Mouse (Mus musculus) embryonic facial prominence, embryonic 14.5 days (tissue): ENCODE measurements around the gene Zdhhc14. TPM values are rescaled to one million over a fixed set of nuclear protein-coding genes. Genes with fewer than 3 reads are reported as not detected.

ENCODE experiments used
- ATAC-seq: fragments of 200-750 bp; cut with Nextera tagmentation; 2 replicates; pipeline ENCODE4 v1.8.0; 2017; ENCODE audit warnings: low read depth, moderate number of reproducible peaks, moderate TSS enrichment
- DNase-seq: peaks from one replicate; pipeline ENCODE4 v3.0.0-alpha.2; 2015; ENCODE audit warnings: low spot score
- H3K27ac ChIP-seq: fragments of 300-500 bp; sonication (generic); replicated peaks from 2 replicates; pipeline ENCODE4 v1.5.1; 2014; ENCODE audit warnings: low read depth, mild to moderate bottlenecking, low read length, moderate library complexity
- H3K27me3 ChIP-seq: fragments of 300-500 bp; sonication (generic); replicated peaks from 2 replicates; pipeline ENCODE4 v1.6.1; 2014; ENCODE audit warnings: low read length; ENCODE audit not compliant: control insufficient read depth, insufficient read depth
- H3K36me3 ChIP-seq: fragments of 300-500 bp; sonication (generic); 2 replicates; pipeline ENCODE4 v1.6.1; 2014; ENCODE audit warnings: low read length, mixed read lengths; ENCODE audit not compliant: control insufficient read depth, insufficient read depth
- H3K4me1 ChIP-seq: fragments of 300-500 bp; sonication (generic); 2 replicates; pipeline ENCODE4 v1.6.1; 2014; ENCODE audit warnings: antibody characterized with exemption, low read length; ENCODE audit not compliant: control insufficient read depth, insufficient read depth
- H3K4me2 ChIP-seq: fragments of 300-500 bp; sonication (generic); 2 replicates; pipeline ENCODE4 v1.6.1; 2014; ENCODE audit warnings: low read depth, mild to moderate bottlenecking, low read length, moderate library complexity, mixed read lengths
- H3K4me3 ChIP-seq: fragments of 300-500 bp; sonication (generic); 2 replicates; pipeline ENCODE4 v1.5.1; 2014; ENCODE audit warnings: low read depth, mild to moderate bottlenecking, low read length
- H3K9ac ChIP-seq: fragments of 300-500 bp; sonication (generic); 2 replicates; pipeline ENCODE4 v1.6.1; 2014; ENCODE audit warnings: low read depth, mild to moderate bottlenecking, low read length, moderate library complexity, mixed read lengths
- H3K9me3 ChIP-seq: fragments of 300-500 bp; sonication (generic); 2 replicates; pipeline ENCODE4 v1.6.1; 2016; ENCODE audit warnings: low read length; ENCODE audit not compliant: control insufficient read depth
- WGBS: fragments of 180-500 bp; shearing (Covaris S2); extraction: QIAGEN DNeasy Blood & Tissue Kit; methylation state at CpG from one replicate; pipeline ENCODE4 v1.1.7; 2014; 5-methylcytosine and 5-hydroxymethylcytosine counted together
- polyA plus RNA-seq: library from polyadenylated mRNA; unstranded; fragments of >200 nt; fragmentation: Nextera tagmentation; extraction: Ambion mirVana; gene quantifications from 2 replicates; pipeline ENCODE4 v1.2.1, GENCODE M21; 2014

Zdhhc14 gene
- polyA plus RNA-seq, 1 experiment from 2014 or later = 4.6 TPM

DNA sequence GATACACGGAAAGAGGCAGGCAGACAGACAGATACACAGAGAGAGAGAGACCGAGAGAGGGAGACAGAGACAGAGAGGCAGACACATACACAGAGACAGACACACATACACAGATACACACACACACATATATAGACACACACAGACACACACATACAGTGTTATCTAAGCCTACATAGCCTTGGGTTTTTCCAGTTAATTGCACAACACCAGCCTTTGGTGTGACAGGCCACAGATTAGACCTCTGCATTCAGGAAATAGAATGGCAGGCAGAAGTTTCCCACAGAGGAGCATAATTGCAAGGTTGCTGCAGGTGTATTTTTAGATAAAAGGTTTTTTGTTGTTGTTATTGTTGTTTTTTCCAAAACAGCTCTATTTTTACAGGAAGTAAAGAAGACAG, 195.9 kb downstream of the Zdhhc14 start:
- ATAC-seq (no peak), DNase-seq (no peak)
- no peak overlapping the region for H3K27ac ChIP-seq
- H3K36me3 ChIP-seq = no peaks in the 10 kb centered on the region
- no peak overlapping the region for H3K4me3 ChIP-seq
- H3K9ac ChIP-seq = no peak overlapping the region
- H3K4me2 ChIP-seq = no peak overlapping the region
- WGBS = 80% methylated on average over 2 of the region's 2 CpGs
- H3K9me3 ChIP-seq = no peaks in the 10 kb centered on the region
- peaks cover 3% of the 10 kb centered on the region for H3K4me1 ChIP-seq
- no peaks in the 10 kb centered on the region for H3K27me3 ChIP-seq

DNA sequence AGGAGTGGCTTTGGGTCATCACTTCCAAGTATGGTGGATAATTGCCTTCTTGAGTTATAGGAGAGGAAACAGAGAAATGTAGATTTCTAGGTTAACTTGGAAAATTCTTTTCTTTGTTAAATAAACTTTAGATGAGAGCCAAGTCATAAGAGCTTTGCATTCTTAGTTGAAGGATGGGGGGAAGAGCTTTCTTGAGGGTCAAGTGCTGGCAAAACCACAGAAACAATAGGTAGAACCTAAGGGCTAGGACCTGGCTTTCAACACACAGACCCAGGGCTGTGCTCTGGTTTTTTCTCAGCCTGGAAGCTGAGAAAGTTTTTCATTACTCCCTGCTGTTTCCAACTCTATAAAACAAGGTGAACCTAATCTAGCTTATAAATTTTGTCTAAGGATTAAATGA, 196.3 kb downstream of the Zdhhc14 start:
- no peak overlapping the region for H3K27ac ChIP-seq
- peaks cover 6% of the 10 kb centered on the region for H3K4me1 ChIP-seq
- ATAC-seq = no peak
- no peaks in the 10 kb centered on the region for H3K36me3 ChIP-seq
- H3K4me3 ChIP-seq = no peak overlapping the region
- no peaks in the 10 kb centered on the region for H3K27me3 ChIP-seq
- no peaks in the 10 kb centered on the region for H3K9me3 ChIP-seq
- H3K9ac ChIP-seq = no peak overlapping the region
- DNase-seq = no peak
- no peak overlapping the region for H3K4me2 ChIP-seq

DNA sequence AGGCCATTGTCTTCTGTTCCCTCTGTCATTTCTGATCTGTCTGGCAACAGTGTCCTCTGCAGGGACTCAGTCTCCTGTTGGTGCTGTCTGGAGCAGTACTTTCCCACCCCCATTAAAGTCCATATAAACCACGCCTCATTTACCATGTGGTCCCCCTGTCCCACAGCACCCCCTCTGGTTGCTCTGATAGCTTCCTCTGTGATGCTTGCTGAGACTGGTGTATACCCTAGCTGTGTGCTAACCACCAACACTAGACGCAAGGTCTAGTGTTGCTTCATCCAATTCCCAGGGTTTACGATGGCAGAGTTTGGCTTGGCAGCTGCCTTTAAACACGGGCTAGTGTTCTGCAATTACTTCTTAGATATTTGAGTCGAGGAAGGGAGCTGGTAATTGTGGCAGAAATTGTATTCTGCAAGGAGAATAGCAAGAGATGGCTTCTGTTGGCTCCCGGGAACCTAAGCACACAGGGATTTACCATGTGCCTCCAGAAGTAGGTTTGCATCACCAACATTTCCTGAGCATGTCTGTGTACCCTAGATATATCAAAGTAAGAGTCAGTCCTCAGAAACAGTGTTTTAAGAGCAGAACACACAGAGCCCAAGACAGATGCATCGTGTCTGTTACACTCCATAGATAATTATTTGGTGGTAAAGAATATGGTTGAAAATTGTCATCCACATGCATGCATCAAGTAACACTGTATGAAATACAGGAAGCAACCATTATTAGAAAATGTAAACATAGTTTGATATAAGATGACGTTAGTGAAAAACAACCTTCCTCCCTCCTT, 198.6 kb downstream of the Zdhhc14 start:
- Histone ChIP-seq H3K27ac (no peak overlapping the region), H3K4me2 (no peak overlapping the region), H3K27me3 (no peaks in the 10 kb centered on the region), H3K9ac (no peak overlapping the region), H3K36me3 (no peaks in the 10 kb centered on the region), H3K4me1 (peaks cover 6% of the 10 kb centered on the region), H3K4me3 (no peak overlapping the region), H3K9me3 (no peaks in the 10 kb centered on the region)
- 80% methylated on average over 8 of the region's 8 CpGs for WGBS
- no peak for ATAC-seq
- DNase-seq = no peak

DNA sequence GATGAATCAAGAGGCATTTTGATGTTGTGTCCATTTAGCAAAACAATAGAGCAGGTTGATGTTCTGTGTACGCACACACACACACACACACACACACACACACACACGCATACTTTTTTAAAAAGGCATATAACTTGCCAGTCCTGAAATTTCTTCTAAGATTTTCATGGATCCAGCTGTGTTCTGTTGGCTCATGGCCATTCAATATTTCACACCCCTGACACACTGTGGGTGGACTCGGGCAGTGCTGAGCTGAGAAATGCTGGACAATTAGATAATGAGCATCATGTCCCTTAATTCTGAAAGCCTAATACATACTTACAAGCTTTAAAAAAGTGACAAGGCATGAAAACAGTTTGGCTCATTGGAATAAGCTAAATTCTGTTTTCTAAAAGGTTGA, 200.3 kb downstream of the Zdhhc14 start:
- Histone ChIP-seq H3K27me3 (no peaks in the 10 kb centered on the region), H3K36me3 (no peaks in the 10 kb centered on the region), H3K27ac (0 out of 2 replicates have a peak overlapping the region, but pooled peaks have one; percentile 13), H3K4me1 (peaks cover 6% of the 10 kb centered on the region), H3K9ac (no peak overlapping the region), H3K4me2 (no peak overlapping the region), H3K9me3 (no peaks in the 10 kb centered on the region), H3K4me3 (no peak overlapping the region)
- DNase-seq = no peak
- ATAC-seq = no peak
- WGBS = 74% methylated on average over 3 of the region's 3 CpGs

DNA sequence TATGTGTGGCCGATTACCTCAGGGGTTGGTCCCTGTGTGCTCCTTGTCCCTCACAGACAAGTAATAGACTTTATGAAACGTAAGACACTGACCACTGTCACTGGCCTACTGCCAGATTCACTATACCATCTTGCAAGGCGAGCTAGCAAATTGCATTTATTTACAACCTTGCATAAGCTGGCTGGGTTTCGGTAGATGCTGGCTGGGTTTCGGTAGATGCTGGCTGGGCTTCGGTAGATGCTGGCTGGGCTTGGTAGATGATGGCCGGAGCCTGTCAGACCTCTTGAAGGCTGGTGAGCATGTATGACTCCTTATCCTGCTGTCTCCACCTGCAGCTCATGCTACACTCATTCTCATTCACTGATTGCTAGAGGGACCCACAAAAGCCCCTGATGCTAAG, 200.9 kb downstream of the Zdhhc14 start:
- 61% methylated on average over 7 of the region's 7 CpGs for WGBS
- ATAC-seq (no peak), DNase-seq (peak; percentile 50)

DNA sequence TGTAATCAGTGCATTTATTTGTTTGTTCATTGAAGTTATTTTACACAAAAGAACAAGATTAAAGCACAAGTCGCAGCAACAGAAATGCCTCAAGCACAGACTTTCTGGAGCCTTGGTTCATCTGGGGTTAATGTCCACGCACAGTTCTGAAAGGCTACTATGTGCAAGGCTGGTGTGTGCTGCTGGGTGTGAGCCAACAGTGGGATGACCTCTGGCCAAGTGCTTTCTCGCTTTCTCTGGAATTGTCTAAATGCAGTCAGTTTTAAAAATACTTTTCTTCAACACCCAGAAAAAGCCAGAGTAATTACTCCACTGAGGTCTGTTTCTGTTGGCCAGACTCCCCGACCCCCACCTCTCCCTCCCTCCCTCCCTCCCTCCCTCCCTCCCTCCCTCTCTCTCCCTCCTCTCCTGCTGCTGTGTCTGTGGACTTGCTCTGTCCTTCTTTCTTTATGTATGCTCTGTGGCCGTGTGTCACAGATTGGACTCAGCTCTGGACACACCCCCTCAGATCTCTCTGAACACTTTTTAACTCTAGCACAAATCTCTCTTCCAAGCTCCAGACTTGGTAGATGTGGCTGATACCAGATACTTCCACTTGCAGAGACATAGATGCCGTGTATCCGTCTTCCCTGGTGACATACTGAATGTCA, 206.2 kb downstream of the Zdhhc14 start:
- Histone ChIP-seq H3K9me3 (no peaks in the 10 kb centered on the region), H3K4me3 (no peak overlapping the region), H3K4me2 (no peak overlapping the region), H3K9ac (no peak overlapping the region), H3K4me1 (peaks cover 10% of the 10 kb centered on the region), H3K36me3 (no peaks in the 10 kb centered on the region), H3K27ac (no peak overlapping the region), H3K27me3 (no peaks in the 10 kb centered on the region)
- peak; percentile 27 for DNase-seq
- WGBS = 48% methylated on average over 7 of the region's 7 CpGs
- ATAC-seq = no peak

More for the DNA sequence above, 200.9 kb downstream of the Zdhhc14 start:
- no peaks in the 10 kb centered on the region for H3K36me3 ChIP-seq
- no peaks in the 10 kb centered on the region for H3K27me3 ChIP-seq
- H3K9ac ChIP-seq = no peak overlapping the region
- 0 out of 2 replicates have a peak overlapping the region, but pooled peaks have one; percentile 13 for H3K27ac ChIP-seq
- no peak overlapping the region for H3K4me2 ChIP-seq
- peaks cover 8% of the 10 kb centered on the region for H3K4me1 ChIP-seq
- H3K4me3 ChIP-seq = no peak overlapping the region
- no peaks in the 10 kb centered on the region for H3K9me3 ChIP-seq

DNA sequence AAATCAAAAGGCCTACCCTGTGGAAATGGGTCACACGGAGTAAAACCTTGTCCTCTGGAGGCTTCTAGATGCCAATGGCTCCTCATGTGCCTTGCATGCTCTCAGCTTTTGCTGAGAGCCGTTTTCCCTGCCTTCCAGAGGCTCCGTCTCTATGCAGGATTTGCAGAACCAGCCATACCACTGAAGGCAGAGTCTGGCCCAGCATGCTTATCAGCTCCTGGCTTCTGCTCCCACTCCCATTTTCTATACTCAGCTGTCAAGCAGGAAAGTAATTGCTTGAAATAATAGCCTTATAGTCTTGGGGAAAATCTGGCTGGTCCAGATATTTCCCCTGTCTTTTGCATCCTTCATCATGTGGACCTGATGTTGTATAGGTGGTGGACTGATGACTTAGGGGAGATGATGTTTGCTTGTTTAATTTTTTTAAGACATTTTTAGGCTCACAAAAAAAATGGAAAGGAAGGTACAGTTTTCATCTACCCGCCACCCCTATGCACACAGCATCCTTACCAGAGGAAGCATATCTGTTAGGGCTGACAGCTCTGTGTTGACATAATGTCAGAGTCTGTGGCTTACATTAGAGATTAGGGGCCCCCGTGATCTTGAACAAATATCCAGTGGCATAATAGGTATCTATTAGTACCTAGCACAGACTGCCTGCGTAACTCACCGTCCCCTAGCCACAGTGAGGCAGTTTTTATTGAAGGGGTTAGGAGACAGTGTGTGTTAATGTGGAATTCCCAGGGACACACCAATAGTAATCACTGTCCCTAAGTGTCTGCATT, 218.2 kb downstream of the Zdhhc14 start:
- Histone ChIP-seq H3K4me3 (no peak overlapping the region), H3K27ac (no peak overlapping the region), H3K9me3 (no peaks in the 10 kb centered on the region), H3K4me2 (no peak overlapping the region), H3K27me3 (no peaks in the 10 kb centered on the region), H3K9ac (no peak overlapping the region), H3K36me3 (no peaks in the 10 kb centered on the region), H3K4me1 (peaks cover 12% of the 10 kb centered on the region; the same call in 1 of the 2 replicates)
- ATAC-seq = no peak
- 64% methylated on average over 7 of the region's 7 CpGs for whole genome bisulfite sequencing
- DNase-seq = no peak

DNA sequence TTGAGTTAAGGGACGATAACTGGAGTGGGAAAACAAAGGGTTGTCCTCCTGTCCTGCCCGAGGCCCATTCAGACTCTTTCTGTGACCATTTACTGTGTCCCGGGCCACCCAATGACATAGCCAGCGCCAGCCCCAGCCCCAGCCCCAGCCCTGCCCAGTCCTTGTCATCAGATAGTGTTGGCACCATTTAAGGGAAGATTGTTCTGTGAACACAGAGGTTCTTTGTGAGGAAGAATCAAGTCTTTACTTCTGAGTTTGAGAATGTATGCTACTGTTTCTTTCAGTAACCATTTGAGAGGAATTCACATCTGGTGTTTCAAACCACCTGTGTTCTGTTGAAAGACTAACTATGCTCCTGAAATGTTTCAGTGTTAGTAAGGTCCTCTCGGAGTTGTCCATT, 219.5 kb downstream of the Zdhhc14 start:
- Histone ChIP-seq H3K9me3 (no peaks in the 10 kb centered on the region), H3K4me2 (no peak overlapping the region), H3K36me3 (no peaks in the 10 kb centered on the region), H3K27me3 (no peaks in the 10 kb centered on the region), H3K4me3 (no peak overlapping the region), H3K4me1 (peaks cover 12% of the 10 kb centered on the region; the same call in 1 of the 2 replicates), H3K27ac (no peak overlapping the region), H3K9ac (no peak overlapping the region)
- DNase-seq = no peak
- ATAC-seq = peak; percentile 26; the same call in 1 of the 2 replicates
- 64% methylated on average over 5 of the region's 5 CpGs for WGBS
